Mouse (Mus musculus) embryonic fibroblast, embryonic 13.5 days (primary cell): ENCODE data around the gene Camk1d.

Experiments
- CTCF ChIP-seq: IDR thresholded peaks from 2 replicates; pipeline ENCODE4 v1.5.1; 2011; ENCODE audit warnings: mild to moderate bottlenecking, control low read depth, low read length, moderate library complexity, borderline replicate concordance; ENCODE audit not compliant: insufficient read depth
- POLR2A ChIP-seq: IDR thresholded peaks from 2 replicates; pipeline ENCODE4 v1.6.1; 2011; ENCODE audit warnings: low read depth, mild to moderate bottlenecking, control low read depth, low read length, moderate library complexity

- TF ChIP-seq POLR2A (no peak), CTCF (no peak)
Observed at GRCm38 (mm10) chr2:5652071-5652470, 62.2 kb downstream of the Camk1d start.
